Mouse (Mus musculus) gastrocnemius, postnatal 14 days (tissue): ENCODE measurements around the gene Spem1. TPM values are rescaled to one million over a fixed set of nuclear protein-coding genes. Genes with fewer than 3 reads are reported as not detected.

Experiments used
- DNase-seq: peaks from one replicate; pipeline ENCODE4 v3.0.0; 2021; ENCODE audit warnings: mixed read lengths
- intact Hi-C: fragments of 180-260 bp; cut with DNase I; formaldehyde crosslinking; loops from one replicate; pipeline ENCODE4 v1.15.1; 2025; ENCODE audit warnings: low total_unique reads
- total RNA-seq, 2 experiments: library from RNA; stranded (reverse); gene quantifications; 2 replicates each; pipeline ENCODE4 v1.2.3; 2021

Gene Spem1
- total RNA-seq, 2 experiments from 2014 or later: not detected

- peak; percentile 83 for DNase-seq
- intact Hi-C loops: loop anchor here (5.0 kb wide), 1 partner anchor 33 kb away; the partner anchor contains the start of genes Nlgn2 and Tmem256
Measured at GRCm38 (mm10) chr11:69803786-69804651, 18.0 kb downstream of the Spem1 start.

DNA sequence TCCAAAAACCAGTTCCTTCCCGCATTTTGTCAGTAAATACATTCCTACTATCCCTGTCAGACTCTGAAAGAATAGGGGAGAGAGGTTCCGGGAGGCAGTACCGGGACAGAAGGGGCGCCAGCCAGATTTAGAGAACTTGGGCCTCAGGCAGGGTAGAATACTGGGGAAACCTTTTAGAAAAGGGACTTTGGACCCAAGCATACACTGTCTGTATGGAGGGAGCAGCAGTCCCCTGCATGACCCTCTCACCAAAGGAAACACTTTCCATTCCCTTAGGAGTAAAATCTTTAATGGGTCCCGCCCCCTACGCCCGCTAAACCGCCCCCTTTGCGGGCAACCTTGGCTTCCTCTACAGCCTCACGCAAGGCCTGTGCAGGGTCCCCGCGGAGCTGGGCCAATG, 18.7 kb downstream of the Spem1 start:
- intact Hi-C loops: loop anchor here (5.0 kb wide), 1 partner anchor 34 kb away; the partner anchor contains the start of genes Nlgn2 and Tmem256
- DNase-seq: no peak

GRCm38 (mm10) chr11:69802648-69803105, 19.3 kb downstream of the Spem1 start:
- peak; percentile 90 for DNase-seq
- intact Hi-C loops: loop anchor here (5.0 kb wide), 1 partner anchor 35 kb away; the partner anchor contains the start of genes Nlgn2 and Tmem256

- intact Hi-C loops: loop anchor here (5.0 kb wide), 1 partner anchor 36 kb away; the partner anchor contains the start of genes Nlgn2 and Tmem256
- DNase-seq: no peak
Measured at GRCm38 (mm10) chr11:69801379-69801977, 20.5 kb downstream of the Spem1 start, which contains the start of gene Fgf11. Fgf11 (minus strand) TSS chr11:69801857.

DNA sequence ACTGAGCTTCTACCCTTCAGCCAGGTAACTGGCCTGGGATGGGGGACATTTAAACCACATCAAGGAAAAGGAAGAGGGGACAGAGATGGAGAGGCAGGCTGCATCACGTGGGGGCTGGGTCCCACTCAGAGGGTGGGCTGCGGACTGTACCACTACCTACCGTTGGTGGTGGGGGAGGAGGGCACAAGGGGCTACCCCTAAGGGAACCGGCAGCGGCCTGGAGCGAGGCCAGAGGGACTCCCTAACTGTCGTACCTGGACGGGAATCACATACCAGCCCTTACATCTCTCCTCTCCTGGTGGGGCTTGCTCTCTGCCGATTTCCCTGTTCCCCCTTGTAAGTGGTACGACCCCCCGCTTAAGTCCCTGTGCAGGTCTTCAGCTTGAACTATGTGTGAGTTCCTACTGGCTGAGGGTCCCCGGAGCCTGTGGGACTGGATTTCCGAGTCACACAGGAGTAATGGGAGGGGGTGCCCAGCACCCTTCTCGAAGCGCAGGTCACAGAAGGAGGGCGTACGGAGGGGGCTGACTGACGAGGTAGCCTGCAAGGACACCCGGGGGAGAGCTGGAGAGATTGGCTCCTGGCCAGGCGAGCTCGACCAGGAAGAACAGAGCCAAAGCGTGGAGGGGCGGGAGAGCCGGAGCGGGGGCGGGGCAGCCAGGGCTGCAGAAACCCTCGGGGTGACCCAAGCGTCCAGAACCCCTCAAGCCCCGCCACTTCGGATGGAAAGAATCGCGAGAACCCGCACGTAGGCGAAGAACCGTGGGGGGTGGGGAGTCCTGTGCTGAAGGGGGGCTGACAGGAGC, 21.4 kb downstream of the Spem1 start:
- intact Hi-C loops: loop anchor here (5.0 kb wide), 1 partner anchor 37 kb away; the partner anchor contains the start of genes Nlgn2 and Tmem256

GRCm38 (mm10) chr11:69800138-69800391, 21.9 kb downstream of the Spem1 start:
- peak; percentile 76 for DNase-seq
- intact Hi-C loops: loop anchor here (5.0 kb wide), 1 partner anchor 37 kb away; the partner anchor contains the start of genes Nlgn2 and Tmem256

More for the DNA sequence above, 21.4 kb downstream of the Spem1 start:
- peak; percentile 73 for DNase-seq

- DNase-seq: no peak
- intact Hi-C loops: loop anchor here (5.0 kb wide), 2 partner anchors 37 to 38 kb away; partner anchors contain the start of genes Nlgn2, Slc35g3 and Tmem256
Measured at GRCm38 (mm10) chr11:69799394-69800137, 22.4 kb downstream of the Spem1 start.

GRCm38 (mm10) chr11:69797924-69798323, 24.1 kb downstream of the Spem1 start:
- intact Hi-C loops: loop anchor here (5.0 kb wide), 1 partner anchor 36 kb away; the partner anchor contains the start of gene Slc35g3

GRCm38 (mm10) chr11:69795983-69796435, 26.0 kb downstream of the Spem1 start:
- intact Hi-C loops: loop anchor here (5.0 kb wide), 1 partner anchor 34 kb away; the partner anchor contains the start of gene Slc35g3
- DNase-seq: no peak

More at GRCm38 (mm10) chr11:69797924-69798323, 24.1 kb downstream of the Spem1 start:
- no peak for DNase-seq

- intact Hi-C loops: loop anchor here (5.0 kb wide), 1 partner anchor 33 kb away; the partner anchor contains the start of gene Slc35g3
- DNase-seq: peak; percentile 96
Measured at GRCm38 (mm10) chr11:69795168-69795982, 26.6 kb downstream of the Spem1 start, which contains the start of gene Chrnb1. Chrnb1 (minus strand) TSS chr11:69795943.

GRCm38 (mm10) chr11:69793429-69793828, 28.6 kb downstream of the Spem1 start:
- DNase-seq: no peak
- intact Hi-C loops: loop anchor here (5.0 kb wide), 1 partner anchor 829 kb away; no protein-coding TSS in a partner anchor

- no peak for DNase-seq
- intact Hi-C loops: loop anchor here (5.0 kb wide), 1 partner anchor 831 kb away; no protein-coding TSS in a partner anchor
Measured at GRCm38 (mm10) chr11:69791420-69791819, 30.6 kb downstream of the Spem1 start.

DNA sequence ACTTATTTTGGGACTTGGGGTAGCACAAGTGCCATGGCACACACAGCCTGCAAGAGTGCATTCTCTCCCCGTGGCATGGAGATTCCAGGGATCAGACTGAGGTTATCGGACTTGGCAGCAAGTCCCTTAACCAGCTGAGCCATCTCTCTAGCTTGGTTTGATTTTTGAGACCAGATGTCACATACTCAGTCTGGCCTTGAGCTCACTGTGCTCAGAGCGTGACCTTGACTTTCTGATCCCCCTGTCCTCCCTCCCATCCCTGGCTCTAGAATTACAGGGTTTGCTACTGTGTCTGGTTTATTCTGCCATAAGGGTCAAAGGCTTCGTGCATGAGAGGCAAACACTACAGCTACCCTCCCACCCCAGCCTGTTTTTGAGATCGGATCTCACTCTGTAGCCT, 32.5 kb downstream of the Spem1 start:
- intact Hi-C loops: no loop called here
- no peak for DNase-seq

GRCm38 (mm10) chr11:69787306-69787705, 34.7 kb downstream of the Spem1 start:
- intact Hi-C loops: no loop called here
- no peak for DNase-seq

- intact Hi-C loops: no loop called here
- no peak for DNase-seq
Measured at GRCm38 (mm10) chr11:69784793-69785272, 37.1 kb downstream of the Spem1 start.

DNA sequence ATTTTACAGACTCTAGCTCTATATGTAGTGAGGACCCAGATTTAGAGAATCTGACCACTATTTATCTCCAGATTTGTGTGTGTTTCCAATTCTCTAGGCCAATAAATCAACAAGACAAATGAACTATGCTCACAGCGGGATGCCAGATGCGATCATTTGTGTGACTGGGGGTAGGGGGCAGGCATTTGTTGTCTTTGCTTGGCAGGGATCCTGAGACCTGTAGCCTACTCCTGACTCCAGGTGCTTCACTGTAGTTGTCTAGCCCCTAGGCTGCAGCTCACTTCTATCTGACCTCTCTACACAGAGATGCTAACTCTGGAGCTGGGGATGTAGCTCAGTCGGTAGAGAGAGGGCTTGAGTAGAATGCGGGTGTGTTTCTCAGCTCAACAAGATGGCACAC, 40.2 kb downstream of the Spem1 start:
- intact Hi-C loops: no loop called here
- no peak for DNase-seq

- intact Hi-C loops: no loop called here
- no peak for DNase-seq
Measured at GRCm38 (mm10) chr11:69778985-69779384, 43.0 kb downstream of the Spem1 start.
